Mouse (Mus musculus) liver, postnatal 0 days (tissue): ENCODE results near the gene Slc4a4. TPM values are rescaled to one million over a fixed set of nuclear protein-coding genes. Genes with fewer than 3 reads are reported as not detected.
A peak's percentile ranks its signal among the peaks of the same experiment; 100 is the strongest.

Experiments used
- ATAC-seq: fragments of 200-750 bp; cut with Nextera tagmentation; 2 replicates; pipeline ENCODE4 v1.8.0; 2017; ENCODE audit warnings: mild to moderate bottlenecking, moderate library complexity
- DNase-seq: peaks from one replicate; pipeline ENCODE4 v3.0.0-alpha.2; 2016
- H3K27ac ChIP-seq: fragments of 300-500 bp; sonication (generic); 2 replicates; pipeline ENCODE4 v1.5.1; 2014; ENCODE audit warnings: antibody characterized with exemption, moderate library complexity, mild to moderate bottlenecking, low read depth
- H3K27me3 ChIP-seq: fragments of 300-500 bp; sonication (generic); 2 replicates; pipeline ENCODE4 v1.6.1; 2014; ENCODE audit warnings: low read length, control low read depth, mixed read lengths; ENCODE audit not compliant: insufficient read depth
- H3K36me3 ChIP-seq: fragments of 300-500 bp; sonication (generic); replicated peaks from 2 replicates; pipeline ENCODE4 v1.6.1; 2014; ENCODE audit warnings: mild to moderate bottlenecking, control low read depth, low read length, moderate library complexity, mixed read lengths; ENCODE audit not compliant: insufficient read depth
- H3K4me1 ChIP-seq: fragments of 300-500 bp; sonication (generic); 2 replicates; pipeline ENCODE4 v1.6.1; 2014; ENCODE audit warnings: antibody characterized with exemption, mild to moderate bottlenecking, control low read depth; ENCODE audit not compliant: insufficient read depth
- H3K4me2 ChIP-seq: fragments of 300-500 bp; sonication (generic); 2 replicates; pipeline ENCODE4 v1.6.1; 2014; ENCODE audit warnings: low read depth, mild to moderate bottlenecking, low read length, moderate library complexity, mixed read lengths
- H3K4me3 ChIP-seq: fragments of 300-500 bp; sonication (generic); 2 replicates; pipeline ENCODE4 v1.5.1; 2014; ENCODE audit warnings: low read depth, low read length
- H3K9ac ChIP-seq: fragments of 300-500 bp; sonication (generic); replicated peaks from 2 replicates; pipeline ENCODE4 v1.6.1; 2014; ENCODE audit warnings: mild to moderate bottlenecking, moderate library complexity
- H3K9me3 ChIP-seq: fragments of 300-500 bp; sonication (generic); 2 replicates; pipeline ENCODE4 v1.6.1; 2016; ENCODE audit warnings: mild to moderate bottlenecking, control low read depth, low read length, mixed read lengths
- CTCF ChIP-seq: sonication (generic); IDR thresholded peaks from 2 replicates; pipeline ENCODE4 v1.5.1; 2016; ENCODE audit warnings: antibody characterized with exemption, low read depth
- EP300 ChIP-seq: IDR thresholded peaks from 2 replicates; pipeline ENCODE4 v1.6.1; 2016; ENCODE audit warnings: antibody characterized with exemption, low read depth, mild to moderate bottlenecking
- WGBS: fragments of 180-500 bp; shearing (Covaris S2); extraction: QIAGEN DNeasy Blood & Tissue Kit; methylation state at CpG from one replicate; pipeline ENCODE4 v1.1.7; 2014; ENCODE audit not compliant: insufficient replicate concordance; 5-methylcytosine and 5-hydroxymethylcytosine counted together
- polyA plus RNA-seq: library from polyadenylated mRNA; unstranded; fragments of >200 nt; fragmentation: Nextera tagmentation; extraction: Ambion mirVana; gene quantifications from 2 replicates; pipeline ENCODE4 v1.2.1, GENCODE M21; 2015

Slc4a4 gene
- polyA plus RNA-seq, 1 experiment from 2014 or later = 4.1 TPM

- TF ChIP-seq CTCF (no peak), EP300 (no peak)
- Histone ChIP-seq H3K36me3 (no peaks in the 10 kb centered on the region), H3K9me3 (no peaks in the 10 kb centered on the region), H3K4me1 (peaks cover 5% of the 10 kb centered on the region), H3K27me3 (no peaks in the 10 kb centered on the region), H3K4me3 (no peak overlapping the region), H3K9ac (no peak overlapping the region), H3K27ac (peak overlapping the region; percentile 37; the same call in 1 of the 2 replicates), H3K4me2 (no peak overlapping the region)
- WGBS = 80% methylated on average over 4 of the region's 4 CpGs
- ATAC-seq (no peak), DNase-seq (no peak)
Observed at GRCm38 (mm10) chr5:89033256-89033655, 146.6 kb downstream of the Slc4a4 start.

GRCm38 (mm10) chr5:89036147-89036546 is 149.5 kb downstream of the Slc4a4 start:
- Histone ChIP-seq H3K27ac (no peak overlapping the region), H3K36me3 (0 out of 2 replicates have a peak, but pooled peaks cover 2% of the 10 kb centered on the region), H3K4me1 (peaks cover 5% of the 10 kb centered on the region), H3K9ac (no peak overlapping the region), H3K27me3 (no peaks in the 10 kb centered on the region), H3K9me3 (no peaks in the 10 kb centered on the region), H3K4me2 (no peak overlapping the region), H3K4me3 (no peak overlapping the region)
- 25% methylated on average over 5 of the region's 5 CpGs for WGBS
- ATAC-seq (no peak), DNase-seq (no peak)
- TF ChIP-seq CTCF = no peak
- no peak for TF ChIP-seq EP300

- Histone ChIP-seq H3K9ac (no peak overlapping the region), H3K4me3 (no peak overlapping the region), H3K9me3 (no peaks in the 10 kb centered on the region), H3K27me3 (no peaks in the 10 kb centered on the region), H3K36me3 (0 out of 2 replicates have a peak, but pooled peaks cover 2% of the 10 kb centered on the region), H3K4me1 (peaks cover 5% of the 10 kb centered on the region), H3K4me2 (no peak overlapping the region), H3K27ac (no peak overlapping the region)
- TF ChIP-seq CTCF (no peak), EP300 (no peak)
- DNase-seq = no peak
- 76% methylated on average over 3 of the region's 3 CpGs for WGBS
- no peak for ATAC-seq
Observed at GRCm38 (mm10) chr5:89040814-89041213, 154.2 kb downstream of the Slc4a4 start.

- Histone ChIP-seq H3K4me2 (no peak overlapping the region), H3K4me1 (no peaks in the 10 kb centered on the region), H3K9ac (no peak overlapping the region), H3K36me3 (0 out of 2 replicates have a peak, but pooled peaks cover 2% of the 10 kb centered on the region), H3K4me3 (no peak overlapping the region), H3K27me3 (no peaks in the 10 kb centered on the region), H3K9me3 (no peaks in the 10 kb centered on the region), H3K27ac (no peak overlapping the region)
- DNase-seq (no peak), ATAC-seq (no peak)
- TF ChIP-seq CTCF (no peak), EP300 (no peak)
- 57% methylated on average over 5 of the region's 5 CpGs for WGBS
Observed at GRCm38 (mm10) chr5:89043846-89044245, 157.2 kb downstream of the Slc4a4 start.

- WGBS = 81% methylated on average over 5 of the region's 5 CpGs
Observed at GRCm38 (mm10) chr5:89044801-89045200, 158.2 kb downstream of the Slc4a4 start.

GRCm38 (mm10) chr5:89051577-89051976 is 165.0 kb downstream of the Slc4a4 start:
- no peak overlapping the region for H3K4me2 ChIP-seq
- no peaks in the 10 kb centered on the region for H3K36me3 ChIP-seq
- TF ChIP-seq EP300 (no peak), CTCF (no peak)
- no peak overlapping the region for H3K4me3 ChIP-seq
- no peak for ATAC-seq
- H3K9ac ChIP-seq = no peak overlapping the region
- no peak for DNase-seq
- no peak overlapping the region for H3K27ac ChIP-seq
- H3K9me3 ChIP-seq = no peaks in the 10 kb centered on the region
- WGBS = 51% methylated on average over 5 of the region's 5 CpGs
- H3K4me1 ChIP-seq = no peaks in the 10 kb centered on the region
- H3K27me3 ChIP-seq = no peaks in the 10 kb centered on the region

More at GRCm38 (mm10) chr5:89044801-89045200, 158.2 kb downstream of the Slc4a4 start:
- no peaks in the 10 kb centered on the region for H3K27me3 ChIP-seq
- no peak overlapping the region for H3K27ac ChIP-seq
- H3K4me1 ChIP-seq = no peaks in the 10 kb centered on the region
- no peak overlapping the region for H3K4me3 ChIP-seq
- no peak overlapping the region for H3K4me2 ChIP-seq
- no peak overlapping the region for H3K9ac ChIP-seq
- H3K9me3 ChIP-seq = no peaks in the 10 kb centered on the region
- 0 out of 2 replicates have a peak, but pooled peaks cover 2% of the 10 kb centered on the region for H3K36me3 ChIP-seq
- TF ChIP-seq CTCF = no peak
- no peak for TF ChIP-seq EP300
- DNase-seq (no peak), ATAC-seq (no peak)

- ATAC-seq = no peak
- no peak for DNase-seq
- no peak for TF ChIP-seq EP300
- TF ChIP-seq CTCF = no peak
- H3K27ac ChIP-seq = no peak overlapping the region
- H3K4me3 ChIP-seq = no peak overlapping the region
- no peaks in the 10 kb centered on the region for H3K27me3 ChIP-seq
- H3K9me3 ChIP-seq = no peaks in the 10 kb centered on the region
- WGBS = 85% methylated on average over 5 of the region's 5 CpGs
- H3K9ac ChIP-seq = no peak overlapping the region
- no peak overlapping the region for H3K4me2 ChIP-seq
- no peaks in the 10 kb centered on the region for H3K4me1 ChIP-seq
- H3K36me3 ChIP-seq = no peaks in the 10 kb centered on the region
Observed at GRCm38 (mm10) chr5:89052230-89052629, 165.6 kb downstream of the Slc4a4 start.
